Comparison of ENCODE assay signal across 15 mouse cellular contexts in genomic region chr11:34002593-34002965, GRCm38 (mm10). TPM values are rescaled to one million over a fixed set of nuclear protein-coding genes. Genes with fewer than 3 reads are reported as not detected.
DNase-seq lines count a peak whose midpoint lies in the region; ATAC-seq and TF ChIP-seq lines count a peak whose summit lies in the region.
"Had no signal": no experiment of that assay in that cellular context is flagged by ENCODE, and none has a peak within 500 bp of the region (broad histone marks: within the 10 kb centered on the region; RNA-seq: fewer than 3 reads in every experiment).

No protein-coding gene starts in this region.

- peak; percentile 31; the same call in 1 of the 2 replicates for ATAC-seq in frontal cortex, adult (ENCODE audit: low TSS enrichment)
- peak; percentile 23 for ATAC-seq in CD4-positive, CD25-positive, alpha-beta regulatory T cell, adult 4 months
- ATAC-seq: forebrain, embryonic 14.5 days; forebrain, embryonic 16.5 days had no signal

- H3K4me3 ChIP-seq in testis, adult 2 months (ENCODE audit: control insufficient read depth, low read depth, low read length), result no peak overlapping the region
- H3K4me3 ChIP-seq: embryonic facial prominence, embryonic 13.5 days; embryonic facial prominence, embryonic 15.5 days; erythroblast, embryonic 14.5 days; forebrain, embryonic 10.5 days; forebrain, embryonic 12.5 days had no signal

- peaks cover 4% of the 10 kb centered on the region for H3K4me1 ChIP-seq in testis, adult 2 months (ENCODE audit: control insufficient read depth, insufficient read depth, low read length)
- H3K4me1 ChIP-seq: embryonic facial prominence, embryonic 13.5 days; embryonic facial prominence, embryonic 15.5 days; forebrain, embryonic 10.5 days; forebrain, embryonic 12.5 days had no signal

- H3K27ac ChIP-seq in testis, adult 2 months (ENCODE audit: control insufficient read depth, insufficient read depth, low read depth, low read length), result peak overlapping the region; percentile 71; the same call in 1 of the 2 replicates
- H3K27ac ChIP-seq: embryonic facial prominence, embryonic 13.5 days; embryonic facial prominence, embryonic 15.5 days; forebrain, embryonic 10.5 days; forebrain, embryonic 12.5 days had no signal

- no peak for TF ChIP-seq CTCF in testis, adult 2 months (IDR thresholded peaks at IDR 0.05; ENCODE audit: control insufficient read depth, insufficient read depth, insufficient replicate concordance, low read depth, low read length)

- no peaks in the 10 kb centered on the region for H3K36me3 ChIP-seq in testis, adult 2 months (ENCODE audit: control insufficient read depth, insufficient read depth, low read length)
- H3K36me3 ChIP-seq: embryonic facial prominence, embryonic 13.5 days; embryonic facial prominence, embryonic 15.5 days; forebrain, embryonic 10.5 days; forebrain, embryonic 12.5 days had no signal

- DNase-seq in frontal cortex, postnatal 25 days (ENCODE audit: low spot score in 2 of 2), result no peak
- no peak for DNase-seq in testis, postnatal 14 days (ENCODE audit: low spot score)
- DNase-seq in testis, postnatal 10 days (ENCODE audit: low spot score), result peak; percentile 37
- no peak for DNase-seq in kidney, adult 9 months
- DNase-seq: cerebellum, adult 9-11 months had no signal

- no peak for TF ChIP-seq POLR2A in testis, adult 2 months (IDR thresholded peaks at IDR 0.05; ENCODE audit: control insufficient read depth, low read depth, low read length)

- no peaks in the 10 kb centered on the region for H3K27me3 ChIP-seq in testis, adult 2 months (ENCODE audit: control insufficient read depth, insufficient read depth, low read length)
- H3K27me3 ChIP-seq: embryonic facial prominence, embryonic 13.5 days; embryonic facial prominence, embryonic 15.5 days; forebrain, embryonic 12.5 days had no signal

RNA-seq across cellular contexts. Expression of gene Kcnip1, which starts 9.6 kb away (rescaled TPM):
- 1.6 and 1.8 TPM in 2 replicates for polyA plus RNA-seq in testis, adult 2 months (2012; rRNA removed)
- polyA plus RNA-seq in CD4-positive, CD25-positive, alpha-beta regulatory T cell, adult 4 months (2017; shearing (Covaris generic)), result not detected
- polyA plus RNA-seq: erythroblast, embryonic 14.5 days had no signal

RNA-seq across cellular contexts. Expression of gene Kcnmb1, which starts 39.8 kb away (rescaled TPM):
- 0.20 and 0.40 TPM in 2 replicates for polyA plus RNA-seq in testis, adult 2 months (2012; rRNA removed)
- 1 to 10 TPM in 1 of 2 experiments, under 1 TPM in 1; 0.79 to 1.0 TPM for polyA plus RNA-seq in CD4-positive, CD25-positive, alpha-beta regulatory T cell, adult 4 months (2017; shearing (Covaris generic))
- polyA plus RNA-seq: erythroblast, embryonic 14.5 days; forebrain, embryonic 12.5 days had no signal

RNA-seq across cellular contexts. Expression of gene Lcp2, which starts 44.1 kb away (rescaled TPM):
- polyA plus RNA-seq in testis, adult 2 months (2012; rRNA removed), result 0.26 and 0.37 TPM in 2 replicates
- 100 to 1,000 TPM; 477 to 563 TPM for polyA plus RNA-seq in CD4-positive, CD25-positive, alpha-beta regulatory T cell, adult 4 months (2017; shearing (Covaris generic))

Comparison
In these comparisons a context has a peak if more than half of its experiments do, and no peak if none do; other contexts are left out.
1. RNA of gene Lcp2, which starts 44.1 kb away (polyA plus RNA-seq): 477 to 563 TPM in CD4-positive, CD25-positive, alpha-beta regulatory T cell, adult 4 months; 0.26 to 0.37 TPM in testis, adult 2 months; every median in the first group is over 100 times any median in the second.